ENCODE assay signal across 16 mouse cellular contexts in genomic region chr9:77450447-77450846, GRCm38 (mm10).
"Had no signal": no experiment of that assay in that cellular context is flagged by ENCODE, and none has a peak within 500 bp of the region (broad histone marks: within the 10 kb centered on the region; RNA-seq: fewer than 3 reads in every experiment).

No protein-coding gene starts in this region.

- H3K27ac ChIP-seq: neural tube, embryonic 13.5 days; neural tube, embryonic 15.5 days; stomach, embryonic 15.5 days; stomach, postnatal 0 days had no signal

- H3K9ac ChIP-seq: neural tube, embryonic 13.5 days; neural tube, embryonic 15.5 days; stomach, embryonic 15.5 days had no signal

- H3K9me3 ChIP-seq: neural tube, embryonic 13.5 days; neural tube, embryonic 15.5 days; stomach, embryonic 15.5 days had no signal

- H3K4me3 ChIP-seq: neural tube, embryonic 13.5 days; neural tube, embryonic 15.5 days; stomach, embryonic 15.5 days had no signal

- DNase-seq: retina, postnatal 1 day; right cerebral cortex, adult 18-20 months; right cerebral cortex, postnatal 14 days; right cerebral cortex, postnatal 25 days; right cerebral cortex, postnatal 4 days; spleen, adult 18-20 months; thymus, adult 18-20 months; thymus, adult 2 months; thymus, postnatal 14 days; thymus, postnatal 25 days; thymus, postnatal 36 days; thymus, postnatal 4 days had no signal

- H3K4me2 ChIP-seq: neural tube, embryonic 13.5 days; neural tube, embryonic 15.5 days; stomach, embryonic 15.5 days had no signal

- H3K36me3 ChIP-seq: neural tube, embryonic 15.5 days had no signal

- H3K27me3 ChIP-seq: neural tube, embryonic 13.5 days; neural tube, embryonic 15.5 days; stomach, embryonic 15.5 days had no signal

- H3K4me1 ChIP-seq: stomach, embryonic 15.5 days had no signal
